Mouse (Mus musculus): ENCODE results near the gene Tenm4. TPM values are rescaled to one million over a fixed set of nuclear protein-coding genes. Genes with fewer than 3 reads are reported as not detected.

Tenm4 gene
- polyA plus RNA-seq, 1 experiment from 2014 or later = 31.5 TPM

GRCm38 (mm10) chr7:96408161-96408889 lies 237.3 kb downstream of the Tenm4 start:
- no peak for DNase-seq (ENCODE audit: low spot score)
- Histone ChIP-seq H3K27ac (replicated peaks) (no peak overlapping the region), H3K9me3 (no peaks in the 10 kb centered on the region), H3K4me3 (no peak overlapping the region), H3K36me3 (replicated peaks) (no peaks in the 10 kb centered on the region), H3K4me1 (peaks cover 46% of the 10 kb centered on the region), H3K27me3 (replicated peaks; ENCODE audit: low read depth, poor library complexity, severe bottlenecking) (no peaks in the 10 kb centered on the region)
- 60% methylated on average over 6 of the region's 6 CpGs for WGBS

GRCm38 (mm10) chr7:96409323-96409880 lies 238.4 kb downstream of the Tenm4 start:
- H3K27me3 ChIP-seq (replicated peaks; ENCODE audit: low read depth, poor library complexity, severe bottlenecking) = no peaks in the 10 kb centered on the region
- H3K4me1 ChIP-seq = peaks cover 54% of the 10 kb centered on the region
- DNase-seq (ENCODE audit: low spot score) = no peak
- no peaks in the 10 kb centered on the region for H3K9me3 ChIP-seq
- no peak overlapping the region for H3K27ac ChIP-seq (replicated peaks)
- no peaks in the 10 kb centered on the region for H3K36me3 ChIP-seq (replicated peaks)
- 73% methylated on average over 11 of the region's 11 CpGs for WGBS
- H3K4me3 ChIP-seq = no peak overlapping the region

- WGBS = 74% methylated on average over 1 of the region's 1 CpGs
- Histone ChIP-seq H3K9me3 (no peaks in the 10 kb centered on the region), H3K4me3 (no peak overlapping the region), H3K27me3 (replicated peaks; ENCODE audit: low read depth, poor library complexity, severe bottlenecking) (no peaks in the 10 kb centered on the region), H3K27ac (replicated peaks) (no peak overlapping the region; the same call in 1 of the 2 replicates), H3K36me3 (replicated peaks) (no peaks in the 10 kb centered on the region), H3K4me1 (peaks cover 49% of the 10 kb centered on the region)
- DNase-seq (ENCODE audit: low spot score) = no peak
Measured at GRCm38 (mm10) chr7:96413822-96414221, 242.8 kb downstream of the Tenm4 start.

GRCm38 (mm10) chr7:96414290-96415055 lies 243.4 kb downstream of the Tenm4 start:
- Histone ChIP-seq H3K4me3 (no peak overlapping the region), H3K4me1 (peaks cover 42% of the 10 kb centered on the region), H3K9me3 (no peaks in the 10 kb centered on the region), H3K27me3 (replicated peaks; ENCODE audit: low read depth, poor library complexity, severe bottlenecking) (no peaks in the 10 kb centered on the region), H3K27ac (replicated peaks) (no peak overlapping the region), H3K36me3 (replicated peaks) (no peaks in the 10 kb centered on the region)
- no peak for DNase-seq (ENCODE audit: low spot score)
- WGBS = 81% methylated on average over 9 of the region's 9 CpGs

- peaks cover 37% of the 10 kb centered on the region for H3K4me1 ChIP-seq
- no peaks in the 10 kb centered on the region for H3K9me3 ChIP-seq
- no peak overlapping the region for H3K27ac ChIP-seq (replicated peaks)
- WGBS = 74% methylated on average over 13 of the region's 13 CpGs
- H3K4me3 ChIP-seq = no peak overlapping the region
- no peaks in the 10 kb centered on the region for H3K36me3 ChIP-seq (replicated peaks)
- H3K27me3 ChIP-seq (replicated peaks; ENCODE audit: low read depth, poor library complexity, severe bottlenecking) = no peaks in the 10 kb centered on the region
- DNase-seq (ENCODE audit: low spot score) = peak; percentile 42
Measured at GRCm38 (mm10) chr7:96417251-96418004, 246.4 kb downstream of the Tenm4 start.

GRCm38 (mm10) chr7:96418146-96418545 lies 247.1 kb downstream of the Tenm4 start:
- no peak overlapping the region for H3K4me3 ChIP-seq
- WGBS = 63% methylated on average over 3 of the region's 3 CpGs
- no peak overlapping the region for H3K27ac ChIP-seq (replicated peaks)
- H3K4me1 ChIP-seq = peaks cover 31% of the 10 kb centered on the region
- H3K36me3 ChIP-seq (replicated peaks) = no peaks in the 10 kb centered on the region
- no peaks in the 10 kb centered on the region for H3K9me3 ChIP-seq
- no peaks in the 10 kb centered on the region for H3K27me3 ChIP-seq (replicated peaks; ENCODE audit: low read depth, poor library complexity, severe bottlenecking)
- DNase-seq (ENCODE audit: low spot score) = no peak

GRCm38 (mm10) chr7:96420045-96420444 lies 249.0 kb downstream of the Tenm4 start:
- Histone ChIP-seq H3K4me1 (peaks cover 22% of the 10 kb centered on the region), H3K36me3 (replicated peaks) (no peaks in the 10 kb centered on the region), H3K27me3 (replicated peaks; ENCODE audit: low read depth, poor library complexity, severe bottlenecking) (no peaks in the 10 kb centered on the region), H3K27ac (replicated peaks) (no peak overlapping the region), H3K4me3 (no peak overlapping the region), H3K9me3 (no peaks in the 10 kb centered on the region)
- no peak for DNase-seq (ENCODE audit: low spot score)
- 79% methylated on average over 3 of the region's 3 CpGs for WGBS

- Histone ChIP-seq H3K4me1 (peaks cover 28% of the 10 kb centered on the region), H3K27me3 (replicated peaks; ENCODE audit: low read depth, poor library complexity, severe bottlenecking) (no peaks in the 10 kb centered on the region), H3K36me3 (replicated peaks) (no peaks in the 10 kb centered on the region), H3K9me3 (no peaks in the 10 kb centered on the region), H3K27ac (replicated peaks) (no peak overlapping the region), H3K4me3 (no peak overlapping the region)
- 80% methylated on average over 9 of the region's 9 CpGs for WGBS
- DNase-seq (ENCODE audit: low spot score) = no peak
Measured at GRCm38 (mm10) chr7:96420926-96421605, 250.0 kb downstream of the Tenm4 start.

- Histone ChIP-seq H3K27me3 (replicated peaks; ENCODE audit: low read depth, poor library complexity, severe bottlenecking) (no peaks in the 10 kb centered on the region), H3K9me3 (no peaks in the 10 kb centered on the region), H3K4me3 (no peak overlapping the region), H3K36me3 (replicated peaks) (no peaks in the 10 kb centered on the region), H3K4me1 (peaks cover 24% of the 10 kb centered on the region), H3K27ac (replicated peaks) (peak overlapping the region; percentile 51; the same call in 1 of the 2 replicates)
- DNase-seq (ENCODE audit: low spot score) = no peak
- 73% methylated on average over 8 of the region's 8 CpGs for whole genome bisulfite sequencing
Measured at GRCm38 (mm10) chr7:96426954-96427353, 255.9 kb downstream of the Tenm4 start.

- H3K4me1 ChIP-seq = peaks cover 7% of the 10 kb centered on the region
- DNase-seq (ENCODE audit: low spot score) = no peak
- H3K4me3 ChIP-seq = no peak overlapping the region
- H3K9me3 ChIP-seq = no peaks in the 10 kb centered on the region
- WGBS = 92% methylated on average over 2 of the region's 2 CpGs
- no peak overlapping the region for H3K27ac ChIP-seq (replicated peaks)
- H3K27me3 ChIP-seq (replicated peaks; ENCODE audit: low read depth, poor library complexity, severe bottlenecking) = no peaks in the 10 kb centered on the region
- no peaks in the 10 kb centered on the region for H3K36me3 ChIP-seq (replicated peaks)
Measured at GRCm38 (mm10) chr7:96433307-96433706, 262.3 kb downstream of the Tenm4 start.

- Histone ChIP-seq H3K27me3 (replicated peaks; ENCODE audit: low read depth, poor library complexity, severe bottlenecking) (no peaks in the 10 kb centered on the region), H3K4me3 (no peak overlapping the region), H3K36me3 (replicated peaks) (no peaks in the 10 kb centered on the region), H3K4me1 (0 out of 2 replicates have a peak, but pooled peaks cover 4% of the 10 kb centered on the region), H3K27ac (replicated peaks) (no peak overlapping the region), H3K9me3 (no peaks in the 10 kb centered on the region)
- DNase-seq (ENCODE audit: low spot score) = no peak
- WGBS = 92% methylated on average over 6 of the region's 6 CpGs
Measured at GRCm38 (mm10) chr7:96438392-96438791, 267.3 kb downstream of the Tenm4 start.
